Mouse (Mus musculus) midbrain, embryonic 10.5 days (tissue): ENCODE measurements at regions not wholly inside any gene's neighbourhood (a gene's known extent, or its start where the extent isn't known, plus 50 kb on each side); places are given as distances from the start of the nearest gene placed in this dataset.
A peak's percentile ranks its signal among the peaks of the same experiment; 100 is the strongest.

Source experiments
- DNase-seq: peaks from one replicate; pipeline ENCODE4 v3.0.0-alpha.2; 2017; ENCODE audit warnings: low spot score
- H3K27ac ChIP-seq: fragments of 300-500 bp; sonication (generic); replicated peaks from 2 replicates; pipeline ENCODE4 v1.5.1; 2016; ENCODE audit warnings: mild to moderate bottlenecking
- H3K27me3 ChIP-seq: fragments of 300-500 bp; sonication (generic); 2 replicates; pipeline ENCODE4 v1.6.1; 2016; ENCODE audit warnings: low read depth, mild to moderate bottlenecking; ENCODE audit not compliant: poor library complexity, severe bottlenecking
- H3K36me3 ChIP-seq: fragments of 300-500 bp; sonication (generic); 2 replicates; pipeline ENCODE4 v1.6.1; 2016; ENCODE audit warnings: mild to moderate bottlenecking, moderate library complexity
- H3K4me1 ChIP-seq: fragments of 300-500 bp; sonication (generic); 2 replicates; pipeline ENCODE4 v1.6.1; 2016
- H3K4me3 ChIP-seq: fragments of 300-500 bp; sonication (generic); 2 replicates; pipeline ENCODE4 v1.5.1; 2016; ENCODE audit warnings: mild to moderate bottlenecking, moderate library complexity
- H3K9me3 ChIP-seq: fragments of 300-500 bp; sonication (generic); replicated peaks from 2 replicates; pipeline ENCODE4 v1.6.1; 2016; ENCODE audit warnings: mild to moderate bottlenecking
- WGBS: fragments of 180-500 bp; shearing (Covaris S2); methylation state at CpG from one replicate; pipeline ENCODE4 v1.1.7; 2016; 5-methylcytosine and 5-hydroxymethylcytosine counted together

GRCm38 (mm10) chr5:118987376-118988000, 427.0 kb downstream of the Med13l start:
- peak; percentile 15 for DNase-seq
- Histone ChIP-seq H3K4me3 (no peak overlapping the region), H3K9me3 (no peaks in the 10 kb centered on the region), H3K27ac (no peak overlapping the region), H3K36me3 (no peaks in the 10 kb centered on the region), H3K27me3 (peaks cover 36% of the 10 kb centered on the region), H3K4me1 (peaks cover 15% of the 10 kb centered on the region)
- WGBS = 64% methylated on average over 10 of the region's 10 CpGs

DNA sequence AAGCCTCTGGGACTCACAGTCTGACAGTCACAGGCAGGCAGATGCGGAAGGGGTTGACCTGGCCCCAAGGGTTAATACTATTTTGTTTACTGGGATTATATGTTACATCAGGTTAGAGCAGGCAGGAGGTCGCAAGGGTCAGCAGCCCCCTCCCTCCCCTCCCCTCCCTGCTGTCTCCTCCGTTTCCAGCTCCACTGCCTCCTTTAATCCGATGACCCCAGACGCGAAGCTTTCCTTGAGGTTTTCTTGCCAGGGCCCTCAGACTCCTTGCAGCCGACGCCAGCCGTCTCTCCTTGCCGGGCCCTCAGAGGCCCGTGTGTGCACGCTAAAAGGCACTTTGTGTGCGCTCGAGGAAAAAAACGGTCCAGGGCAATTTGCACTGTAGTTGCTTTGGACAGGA, 438.6 kb downstream of the Med13l start:
- WGBS = 2% methylated on average over 15 of the region's 15 CpGs
- Histone ChIP-seq H3K9me3 (no peaks in the 10 kb centered on the region), H3K27me3 (peaks cover 96% of the 10 kb centered on the region), H3K36me3 (no peaks in the 10 kb centered on the region), H3K27ac (peak overlapping the region; percentile 61; the same call in 1 of the 2 replicates), H3K4me3 (peak overlapping the region; percentile 25; the same call in 1 of the 2 replicates), H3K4me1 (peaks cover 18% of the 10 kb centered on the region)
- peak; percentile 69 for DNase-seq

GRCm38 (mm10) chr5:119005825-119006471, 445.5 kb downstream of the Med13l start:
- no peaks in the 10 kb centered on the region for H3K9me3 ChIP-seq
- H3K27me3 ChIP-seq = peaks cover 96% of the 10 kb centered on the region
- peak; percentile 50 for DNase-seq
- under 1% methylated on average over 34 of the region's 34 CpGs for WGBS
- H3K27ac ChIP-seq = peak overlapping the region; percentile 80
- H3K4me3 ChIP-seq = peak overlapping the region; percentile 58
- H3K36me3 ChIP-seq = no peaks in the 10 kb centered on the region
- peaks cover 26% of the 10 kb centered on the region for H3K4me1 ChIP-seq

DNA sequence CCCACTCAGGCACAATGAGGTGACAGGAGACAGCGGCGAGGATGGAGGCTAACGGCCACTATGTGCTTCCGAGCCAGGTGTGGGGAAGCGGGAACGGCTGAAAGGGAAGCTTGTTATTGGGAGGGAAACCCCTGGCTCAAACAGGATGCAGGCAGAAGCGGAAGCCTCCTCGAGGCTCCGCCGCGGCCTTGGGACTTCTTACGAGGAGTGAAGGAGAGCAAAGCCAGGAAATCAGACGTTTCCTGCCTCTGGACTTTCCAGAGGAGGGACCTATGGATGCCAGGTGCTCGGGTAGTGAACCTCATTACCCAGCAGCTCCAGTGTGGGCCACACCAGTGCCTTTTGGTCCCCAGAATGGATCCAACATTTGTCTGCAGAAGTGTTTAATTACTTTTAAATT, 449.6 kb downstream of the Med13l start:
- Histone ChIP-seq H3K27me3 (peaks cover 75% of the 10 kb centered on the region), H3K27ac (no peak overlapping the region), H3K9me3 (no peaks in the 10 kb centered on the region), H3K4me1 (peaks cover 26% of the 10 kb centered on the region), H3K4me3 (no peak overlapping the region), H3K36me3 (no peaks in the 10 kb centered on the region)
- DNase-seq = no peak
- WGBS = 83% methylated on average over 14 of the region's 14 CpGs

DNA sequence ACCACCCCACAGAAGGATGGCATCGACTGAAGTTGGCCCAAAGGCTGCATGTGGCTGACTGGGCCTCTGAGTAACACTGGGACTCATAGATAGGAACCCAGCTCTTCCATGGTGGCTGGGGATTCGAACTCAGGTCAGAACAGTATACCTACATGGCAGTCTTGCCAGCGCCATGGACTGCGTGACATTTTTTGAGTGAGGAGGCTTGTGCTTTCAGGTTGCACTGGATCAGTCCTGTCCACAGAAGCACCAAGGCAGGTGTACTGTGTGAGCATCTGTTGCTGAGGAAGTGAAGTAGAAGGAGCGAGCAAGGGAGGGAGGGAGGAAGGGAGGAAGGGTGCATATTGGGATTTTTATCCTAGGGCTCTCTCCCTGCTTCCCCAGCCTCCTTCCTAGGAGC, 454.7 kb downstream of the Med13l start:
- Histone ChIP-seq H3K4me3 (no peak overlapping the region), H3K27me3 (peaks cover 43% of the 10 kb centered on the region), H3K27ac (no peak overlapping the region), H3K4me1 (peaks cover 10% of the 10 kb centered on the region), H3K9me3 (no peaks in the 10 kb centered on the region), H3K36me3 (no peaks in the 10 kb centered on the region)
- WGBS = 81% methylated on average over 5 of the region's 5 CpGs
- no peak for DNase-seq

DNA sequence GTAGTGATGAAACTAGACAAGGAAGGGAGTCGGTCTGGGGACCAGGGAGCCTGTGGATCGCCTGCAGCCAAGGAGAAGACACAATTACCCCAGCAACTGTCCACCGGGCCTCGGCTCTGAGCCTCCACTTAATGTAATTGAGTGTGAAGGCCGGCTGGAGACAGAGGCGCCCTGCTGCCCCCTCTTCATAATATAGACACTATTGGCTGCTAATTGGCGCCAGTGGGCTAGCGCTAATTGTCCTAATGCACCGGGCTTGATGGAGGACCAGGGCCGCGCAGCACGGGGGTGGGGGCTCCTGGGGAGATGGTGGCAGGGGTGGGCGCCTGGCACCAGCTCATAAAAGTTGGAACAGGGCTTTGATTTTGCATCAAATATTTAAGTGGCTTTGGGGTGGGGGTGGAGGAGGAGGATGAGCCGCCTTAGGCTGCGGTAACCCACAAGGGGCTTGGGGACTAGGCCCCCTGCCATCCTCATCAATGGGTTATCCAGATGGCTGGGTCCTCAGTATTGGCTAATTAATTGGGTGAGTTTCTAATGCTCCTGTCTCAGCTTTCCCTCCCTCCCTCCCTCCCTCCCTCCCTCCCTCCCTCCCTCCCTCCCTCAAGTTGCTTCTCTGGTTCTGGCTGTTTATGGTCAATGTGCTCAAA, 455.3 kb downstream of the Med13l start:
- H3K27ac ChIP-seq = 0 out of 2 replicates have a peak overlapping the region, but pooled peaks have one; percentile 13
- H3K9me3 ChIP-seq = no peaks in the 10 kb centered on the region

DNA sequence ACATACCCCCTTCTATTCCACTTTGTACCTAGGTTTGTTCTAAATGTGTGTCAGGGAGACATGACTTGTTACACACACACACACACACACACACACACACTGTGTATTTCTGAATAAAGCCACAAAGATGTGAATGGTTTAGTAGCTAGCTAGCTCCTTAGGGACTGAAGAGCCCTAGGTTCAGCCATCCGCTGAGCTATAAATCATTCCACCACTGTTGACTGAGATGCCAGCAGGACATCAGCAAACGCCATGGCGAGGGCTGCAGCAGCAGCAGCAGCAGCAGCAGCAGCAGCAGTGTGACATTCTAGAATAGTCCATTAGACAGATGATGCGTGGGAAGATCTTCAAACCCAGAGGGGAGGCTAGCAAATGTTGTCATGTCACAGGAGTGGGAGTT, 455.9 kb downstream of the Med13l start:
- WGBS = 46% methylated on average over 4 of the region's 4 CpGs
- peaks cover 44% of the 10 kb centered on the region for H3K27me3 ChIP-seq
- H3K9me3 ChIP-seq = no peaks in the 10 kb centered on the region
- H3K36me3 ChIP-seq = no peaks in the 10 kb centered on the region
- H3K4me1 ChIP-seq = peaks cover 10% of the 10 kb centered on the region
- no peak overlapping the region for H3K4me3 ChIP-seq
- H3K27ac ChIP-seq = no peak overlapping the region
- DNase-seq = no peak

More for the DNA sequence above, 455.3 kb downstream of the Med13l start:
- Histone ChIP-seq H3K4me1 (peaks cover 10% of the 10 kb centered on the region), H3K4me3 (no peak overlapping the region), H3K27me3 (peaks cover 40% of the 10 kb centered on the region), H3K36me3 (no peaks in the 10 kb centered on the region)
- 20% methylated on average over 15 of the region's 15 CpGs for WGBS
- peak; percentile 17 for DNase-seq

- DNase-seq = no peak
- no peak overlapping the region for H3K4me3 ChIP-seq
These were observed 463.5 kb downstream of the Med13l start for GRCm38 (mm10) chr5:119023947-119024346.

DNA sequence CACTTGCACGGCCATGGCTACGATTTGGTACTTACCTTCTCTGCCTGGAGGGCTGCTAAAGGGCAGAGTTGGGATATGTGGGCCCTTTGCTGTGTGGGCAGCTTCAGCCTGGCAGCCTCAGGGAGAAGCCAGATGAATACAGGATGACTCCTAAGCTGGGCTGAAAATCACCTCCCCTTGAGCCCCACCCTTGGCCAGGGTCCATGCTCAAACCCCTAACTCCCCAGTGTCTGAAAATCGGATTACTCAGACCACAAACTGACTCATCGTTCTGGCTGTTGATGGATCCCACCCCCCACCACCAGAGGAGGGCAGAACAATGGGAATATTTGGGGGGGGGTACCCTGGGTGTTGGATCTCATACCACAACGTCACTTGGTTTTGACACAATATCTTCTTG, 471.6 kb downstream of the Med13l start:
- WGBS = 86% methylated on average over 5 of the region's 5 CpGs
- H3K36me3 ChIP-seq = no peaks in the 10 kb centered on the region
- H3K27me3 ChIP-seq = peaks cover 21% of the 10 kb centered on the region; the same call in 1 of the 2 replicates

More at GRCm38 (mm10) chr5:119023947-119024346, 463.5 kb downstream of the Med13l start:
- 61% methylated on average over 8 of the region's 8 CpGs for WGBS
- no peaks in the 10 kb centered on the region for H3K36me3 ChIP-seq
- peaks cover 50% of the 10 kb centered on the region for H3K27me3 ChIP-seq
- H3K27ac ChIP-seq = no peak overlapping the region
- H3K4me1 ChIP-seq = peaks cover 16% of the 10 kb centered on the region
- H3K9me3 ChIP-seq = no peaks in the 10 kb centered on the region

DNA sequence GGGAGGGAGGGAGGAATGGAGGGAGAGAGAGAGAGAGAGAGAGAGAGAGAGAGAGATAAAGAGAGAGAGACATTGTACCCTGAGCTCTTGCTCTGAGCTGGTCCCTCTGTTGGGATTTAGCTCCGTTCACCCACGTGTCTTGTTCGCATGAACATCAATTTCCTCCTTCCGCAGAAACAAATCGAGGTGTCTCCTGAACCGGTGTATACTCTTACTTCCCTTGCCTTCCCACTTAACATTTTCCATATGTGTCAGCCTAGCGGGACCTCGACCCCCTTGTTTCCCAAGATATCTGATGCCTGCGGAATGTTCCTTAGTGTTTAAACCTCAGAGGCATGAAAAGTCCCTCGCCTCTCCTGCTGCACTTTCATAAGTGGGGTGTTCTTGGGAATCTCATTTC, 484.1 kb downstream of the Med13l start:
- Histone ChIP-seq H3K36me3 (no peaks in the 10 kb centered on the region), H3K4me1 (no peaks in the 10 kb centered on the region), H3K27ac (no peak overlapping the region), H3K4me3 (no peak overlapping the region), H3K27me3 (no peaks in the 10 kb centered on the region), H3K9me3 (no peaks in the 10 kb centered on the region)
- 64% methylated on average over 10 of the region's 10 CpGs for whole genome bisulfite sequencing
- DNase-seq = no peak

More for the DNA sequence above, 471.6 kb downstream of the Med13l start:
- Histone ChIP-seq H3K27ac (no peak overlapping the region), H3K9me3 (no peaks in the 10 kb centered on the region), H3K4me1 (no peaks in the 10 kb centered on the region), H3K4me3 (no peak overlapping the region)
- DNase-seq = no peak

GRCm38 (mm10) chr5:119047581-119047980, 487.1 kb downstream of the Med13l start:
- H3K36me3 ChIP-seq = no peaks in the 10 kb centered on the region
- no peaks in the 10 kb centered on the region for H3K4me1 ChIP-seq
- no peak overlapping the region for H3K27ac ChIP-seq
- WGBS = 72% methylated on average over 4 of the region's 4 CpGs
- no peaks in the 10 kb centered on the region for H3K9me3 ChIP-seq
- H3K4me3 ChIP-seq = no peak overlapping the region
- DNase-seq = no peak
- no peaks in the 10 kb centered on the region for H3K27me3 ChIP-seq

GRCm38 (mm10) chr5:119052354-119052996, 492.0 kb downstream of the Med13l start:
- Histone ChIP-seq H3K9me3 (no peaks in the 10 kb centered on the region), H3K27ac (no peak overlapping the region), H3K27me3 (peaks cover 45% of the 10 kb centered on the region), H3K4me1 (peaks cover 19% of the 10 kb centered on the region), H3K4me3 (no peak overlapping the region), H3K36me3 (no peaks in the 10 kb centered on the region)
- WGBS = 62% methylated on average over 11 of the region's 11 CpGs
- no peak for DNase-seq
